Mouse (Mus musculus) embryonic facial prominence, embryonic 15.5 days (tissue): ENCODE results near the gene Metrn. TPM values are rescaled to one million over a fixed set of nuclear protein-coding genes. Genes with fewer than 3 reads are reported as not detected.

Experiments
- ATAC-seq: fragments of 200-750 bp; cut with Nextera tagmentation; 2 replicates; pipeline ENCODE4 v1.8.0; 2017; ENCODE audit warnings: low read depth, moderate TSS enrichment; ENCODE audit not compliant: insufficient number of reproducible peaks, low FRiP score, low TSS enrichment
- H3K27ac ChIP-seq: fragments of 300-500 bp; sonication (generic); replicated peaks from 2 replicates; pipeline ENCODE4 v1.5.1; 2015; ENCODE audit warnings: mild to moderate bottlenecking, inconsistent platforms
- H3K27me3 ChIP-seq: fragments of 300-500 bp; sonication (generic); 2 replicates; pipeline ENCODE4 v1.6.1; 2015; ENCODE audit warnings: inconsistent platforms
- H3K36me3 ChIP-seq: fragments of 300-500 bp; sonication (generic); 2 replicates; pipeline ENCODE4 v1.6.1; 2015; ENCODE audit warnings: mild to moderate bottlenecking, inconsistent platforms
- H3K4me1 ChIP-seq: fragments of 300-500 bp; sonication (generic); 2 replicates; pipeline ENCODE4 v1.6.1; 2015; ENCODE audit warnings: inconsistent platforms
- H3K4me2 ChIP-seq: fragments of 300-500 bp; sonication (generic); replicated peaks from 2 replicates; pipeline ENCODE4 v1.6.1; 2015; ENCODE audit warnings: mild to moderate bottlenecking, inconsistent platforms
- H3K4me3 ChIP-seq: fragments of 300-500 bp; sonication (generic); replicated peaks from 2 replicates; pipeline ENCODE4 v1.5.1; 2015; ENCODE audit warnings: mild to moderate bottlenecking, inconsistent platforms
- H3K9ac ChIP-seq: fragments of 300-500 bp; sonication (generic); 2 replicates; pipeline ENCODE4 v1.6.1; 2015; ENCODE audit warnings: inconsistent platforms
- H3K9me3 ChIP-seq: fragments of 300-500 bp; sonication (generic); replicated peaks from 2 replicates; pipeline ENCODE4 v1.6.1; 2016; ENCODE audit warnings: inconsistent platforms
- WGBS: fragments of 180-500 bp; shearing (Covaris S2); methylation state at CpG from one replicate; pipeline ENCODE4 v1.1.7; 2015; 5-methylcytosine and 5-hydroxymethylcytosine counted together
- polyA plus RNA-seq: library from polyadenylated mRNA; unstranded; fragments of >200 nt; fragmentation: Nextera tagmentation; extraction: Ambion mirVana; gene quantifications from 2 replicates; pipeline ENCODE4 v1.2.1, GENCODE M21; 2015

Gene Metrn
- polyA plus RNA-seq, result 41.8 and 44.8 TPM in 2 replicates

DNA sequence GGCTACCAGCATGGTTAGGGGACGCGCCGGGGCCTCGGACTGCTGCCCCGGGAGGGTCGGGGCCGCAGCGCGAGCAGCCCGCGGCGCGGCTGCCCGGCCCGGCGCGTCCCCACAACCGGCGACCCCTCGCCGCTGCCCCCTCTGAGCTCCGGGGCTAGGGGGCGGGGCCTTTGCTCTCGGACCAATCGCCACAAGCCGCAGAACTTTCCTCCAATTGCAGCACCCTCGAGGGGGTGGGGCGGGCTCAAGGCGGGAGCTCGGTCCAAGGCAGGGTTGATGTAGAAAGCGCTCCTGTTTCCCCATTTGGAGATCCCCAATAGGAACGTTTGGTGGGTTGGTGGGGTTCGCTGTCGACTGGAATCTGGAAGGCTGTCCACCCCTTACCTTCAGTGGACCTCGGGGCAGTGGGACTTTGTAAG is at the start of gene Metrn:
Gene Metrn (minus strand): TSS at position 186 of the 419 bp plus-strand sequence.
- peak within 1 kb of the TSS; percentile 66 for H3K4me3 ChIP-seq
- peak within 1 kb of the TSS; percentile 33 for H3K9ac ChIP-seq
- H3K27ac ChIP-seq, result no peak within 1 kb of the TSS; the same call in 1 of the 2 replicates
- peaks cover 1% of the 10 kb centered on the region; the same call in 1 of the 2 replicates for H3K27me3 ChIP-seq
- WGBS, result under 1% methylated on average over 35 of the region's 35 CpGs
- no peaks in the 10 kb centered on the region for H3K9me3 ChIP-seq
- H3K4me1 ChIP-seq, result peaks cover 31% of the 10 kb centered on the region
- peak; percentile 87 for ATAC-seq
- H3K4me2 ChIP-seq, result peak within 1 kb of the TSS; percentile 89
- H3K36me3 ChIP-seq, result 0 out of 2 replicates have a peak, but pooled peaks cover 3% of the 10 kb centered on the region

GRCm38 (mm10) chr17:25844396-25844901 is 47.5 kb upstream of the Metrn start, which contains the start of gene Rhot2:
Gene Rhot2, minus strand, starts transcription at chr17:25844851.
- peaks cover 59% of the 10 kb centered on the region for H3K36me3 ChIP-seq
- peak; percentile 94 for ATAC-seq
- H3K9me3 ChIP-seq, result no peaks in the 10 kb centered on the region
- WGBS, result 1% methylated on average over 21 of the region's 21 CpGs
- H3K9ac ChIP-seq, result peak within 1 kb of the TSS; percentile 61
- peaks cover 20% of the 10 kb centered on the region for H3K4me1 ChIP-seq
- peak within 1 kb of the TSS; percentile 85 for H3K27ac ChIP-seq
- H3K4me2 ChIP-seq, result peak within 1 kb of the TSS; percentile 72
- H3K27me3 ChIP-seq, result no peaks in the 10 kb centered on the region
- peak within 1 kb of the TSS; percentile 91 for H3K4me3 ChIP-seq

GRCm38 (mm10) chr17:25843636-25844395 is 46.9 kb upstream of the Metrn start:
- peaks cover 60% of the 10 kb centered on the region for H3K36me3 ChIP-seq
- H3K4me1 ChIP-seq, result peaks cover 20% of the 10 kb centered on the region
- peak overlapping the region; percentile 72 for H3K4me2 ChIP-seq
- H3K27ac ChIP-seq, result peak overlapping the region; percentile 85
- 2% methylated on average over 38 of the region's 38 CpGs for WGBS
- H3K9ac ChIP-seq, result peak overlapping the region; percentile 61
- peak overlapping the region; percentile 91 for H3K4me3 ChIP-seq
- peak; percentile 45 for ATAC-seq
- H3K9me3 ChIP-seq, result no peaks in the 10 kb centered on the region
- H3K27me3 ChIP-seq, result no peaks in the 10 kb centered on the region

- Histone ChIP-seq H3K9ac (peak overlapping the region; percentile 61; the same call in 1 of the 2 replicates), H3K27me3 (no peaks in the 10 kb centered on the region), H3K4me3 (peak overlapping the region; percentile 91), H3K27ac (no peak overlapping the region), H3K4me1 (peaks cover 20% of the 10 kb centered on the region), H3K9me3 (no peaks in the 10 kb centered on the region), H3K4me2 (peak overlapping the region; percentile 72), H3K36me3 (peaks cover 58% of the 10 kb centered on the region)
- WGBS, result 86% methylated on average over 4 of the region's 4 CpGs
- ATAC-seq, result no peak
Measured at GRCm38 (mm10) chr17:25843122-25843521, 46.2 kb upstream of the Metrn start.

DNA sequence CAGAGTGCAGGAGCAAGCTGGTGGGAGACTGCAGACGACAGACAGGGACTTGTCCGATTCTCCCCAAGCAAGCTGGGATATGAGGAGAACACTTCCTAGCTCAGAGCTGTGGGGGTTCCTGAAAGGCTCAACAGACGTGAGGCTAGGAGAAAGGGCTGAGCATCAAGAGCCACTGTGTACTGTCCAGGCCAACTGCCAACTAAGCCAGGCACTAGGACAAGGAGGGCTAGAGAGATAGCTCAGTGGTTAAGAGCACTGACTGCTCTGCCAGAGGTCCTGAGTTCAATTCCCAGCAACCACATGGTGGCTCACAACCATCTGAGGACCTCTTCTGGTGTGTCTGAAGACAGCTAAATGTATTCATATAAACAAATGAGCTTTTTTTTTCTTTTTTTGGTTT is 45.6 kb upstream of the Metrn start:
- Histone ChIP-seq H3K9me3 (no peaks in the 10 kb centered on the region), H3K9ac (no peak overlapping the region), H3K27ac (no peak overlapping the region), H3K4me1 (peaks cover 23% of the 10 kb centered on the region), H3K4me2 (no peak overlapping the region), H3K36me3 (peaks cover 57% of the 10 kb centered on the region), H3K4me3 (no peak overlapping the region), H3K27me3 (no peaks in the 10 kb centered on the region)
- ATAC-seq, result no peak
- WGBS, result 83% methylated on average over 3 of the region's 3 CpGs

GRCm38 (mm10) chr17:25841117-25841880 is 44.4 kb upstream of the Metrn start, which contains the start of gene Gm20683:
Gene Gm20683, minus strand, starts transcription at chr17:25841763.
- H3K4me2 ChIP-seq, result no peak within 1 kb of the TSS
- ATAC-seq, result no peak
- H3K27me3 ChIP-seq, result no peaks in the 10 kb centered on the region
- H3K4me3 ChIP-seq, result no peak within 1 kb of the TSS
- whole genome bisulfite sequencing, result 94% methylated on average over 22 of the region's 22 CpGs
- H3K9me3 ChIP-seq, result no peaks in the 10 kb centered on the region
- peaks cover 35% of the 10 kb centered on the region for H3K4me1 ChIP-seq
- no peak within 1 kb of the TSS for H3K9ac ChIP-seq
- H3K36me3 ChIP-seq, result peaks cover 48% of the 10 kb centered on the region
- H3K27ac ChIP-seq, result no peak within 1 kb of the TSS

- Histone ChIP-seq H3K4me1 (peaks cover 42% of the 10 kb centered on the region), H3K4me2 (no peak overlapping the region), H3K27ac (no peak overlapping the region), H3K4me3 (no peak overlapping the region), H3K36me3 (peaks cover 48% of the 10 kb centered on the region), H3K27me3 (no peaks in the 10 kb centered on the region), H3K9ac (no peak overlapping the region), H3K9me3 (no peaks in the 10 kb centered on the region)
- 91% methylated on average over 6 of the region's 6 CpGs for WGBS
- no peak for ATAC-seq
Measured at GRCm38 (mm10) chr17:25840519-25840918, 43.6 kb upstream of the Metrn start.

GRCm38 (mm10) chr17:25839455-25840235 is 42.7 kb upstream of the Metrn start:
- Histone ChIP-seq H3K27me3 (no peaks in the 10 kb centered on the region), H3K4me1 (peaks cover 44% of the 10 kb centered on the region), H3K4me3 (no peak overlapping the region), H3K9me3 (no peaks in the 10 kb centered on the region), H3K36me3 (peaks cover 51% of the 10 kb centered on the region), H3K9ac (no peak overlapping the region), H3K4me2 (no peak overlapping the region), H3K27ac (no peak overlapping the region)
- no peak for ATAC-seq
- 89% methylated on average over 14 of the region's 14 CpGs for WGBS

DNA sequence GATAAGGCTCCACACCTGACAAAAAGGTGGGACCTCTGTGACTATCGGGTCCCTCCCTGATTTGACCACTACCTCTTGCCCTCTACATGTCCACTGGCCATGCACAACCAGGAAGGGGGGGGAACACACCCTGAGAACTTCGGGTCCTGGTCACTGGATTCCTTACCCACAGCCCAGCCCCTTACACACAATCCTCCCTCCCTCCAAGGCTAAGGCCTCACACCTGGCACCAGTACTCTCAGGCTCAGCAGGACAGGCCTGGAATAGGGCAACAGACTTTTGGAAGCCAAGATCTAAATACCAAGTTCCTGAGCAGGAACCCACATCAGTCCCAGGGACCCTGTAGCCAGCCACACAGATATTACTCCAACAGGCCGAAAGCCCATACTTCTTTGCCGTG is 42.0 kb upstream of the Metrn start:
- H3K36me3 ChIP-seq, result peaks cover 51% of the 10 kb centered on the region
- WGBS, result 82% methylated on average over 4 of the region's 4 CpGs
- H3K4me1 ChIP-seq, result peaks cover 49% of the 10 kb centered on the region

DNA sequence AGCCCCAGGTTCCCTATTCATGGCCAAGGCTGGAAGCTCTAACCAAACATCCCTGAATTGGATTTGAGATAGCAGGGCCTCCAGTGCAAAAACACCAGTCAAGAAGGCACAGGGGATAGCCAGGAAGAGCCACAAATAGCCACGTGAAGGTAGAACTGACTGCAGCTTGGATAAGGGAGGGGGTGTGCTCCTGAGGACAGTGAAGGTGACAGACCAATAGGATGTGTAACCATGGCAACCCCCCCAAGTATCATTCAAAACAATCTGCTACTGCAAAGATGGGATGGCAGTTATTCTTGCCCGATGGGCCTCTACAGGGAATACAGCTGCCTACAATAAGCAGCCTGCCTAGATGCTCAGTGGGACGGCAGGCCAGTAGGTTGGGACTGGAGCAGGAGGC is 40.6 kb upstream of the Metrn start:
- H3K4me2 ChIP-seq, result peak overlapping the region; percentile 86; the same call in 1 of the 2 replicates

More for the DNA sequence above, 42.0 kb upstream of the Metrn start:
- no peak overlapping the region for H3K9ac ChIP-seq
- no peaks in the 10 kb centered on the region for H3K9me3 ChIP-seq
- H3K27ac ChIP-seq, result no peak overlapping the region
- no peak overlapping the region for H3K4me3 ChIP-seq
- H3K4me2 ChIP-seq, result no peak overlapping the region
- H3K27me3 ChIP-seq, result no peaks in the 10 kb centered on the region
- no peak for ATAC-seq

More for the DNA sequence above, 40.6 kb upstream of the Metrn start:
- Histone ChIP-seq H3K36me3 (peaks cover 51% of the 10 kb centered on the region), H3K4me3 (no peak overlapping the region), H3K9me3 (no peaks in the 10 kb centered on the region), H3K27me3 (no peaks in the 10 kb centered on the region), H3K27ac (0 out of 2 replicates have a peak overlapping the region, but pooled peaks have one; percentile 18), H3K4me1 (peaks cover 42% of the 10 kb centered on the region), H3K9ac (no peak overlapping the region)
- no peak for ATAC-seq
- WGBS, result 54% methylated on average over 3 of the region's 3 CpGs
